Comparison of ENCODE assay signal across 8 mouse cellular contexts in genomic region chr8:123117127-123117731, GRCm38 (mm10). TPM values are rescaled to one million over a fixed set of nuclear protein-coding genes. Genes with fewer than 3 reads are reported as not detected.
A peak's percentile ranks its signal among the peaks of the same experiment; 100 is the strongest.
DNase-seq lines count a peak whose midpoint lies in the region; ATAC-seq lines count a peak whose summit lies in the region.

Cpne7 (plus strand) TSS chr8:123117374.

- H3K9me3 ChIP-seq in heart, embryonic 12.5 days (replicated peaks), result no peaks in the 10 kb centered on the region
- H3K9me3 ChIP-seq in embryonic facial prominence, embryonic 12.5 days, result no peaks in the 10 kb centered on the region

- peaks cover 49% of the 10 kb centered on the region for H3K27me3 ChIP-seq in heart, embryonic 12.5 days (replicated peaks)
- H3K27me3 ChIP-seq in embryonic facial prominence, embryonic 12.5 days, result peaks cover 46% of the 10 kb centered on the region

- no peak within 1 kb of the TSS for H3K27ac ChIP-seq in heart, embryonic 12.5 days (ENCODE audit: poor library complexity, severe bottlenecking)
- no peak within 1 kb of the TSS for H3K27ac ChIP-seq in embryonic facial prominence, embryonic 12.5 days

- peaks cover 26% of the 10 kb centered on the region for H3K4me1 ChIP-seq in heart, embryonic 12.5 days (replicated peaks)
- peaks cover 15% of the 10 kb centered on the region for H3K4me1 ChIP-seq in embryonic facial prominence, embryonic 12.5 days

- 1% methylated on average over 51 of the region's 51 CpGs for WGBS in heart, embryonic 12.5 days
- WGBS in embryonic facial prominence, embryonic 12.5 days, result 2% methylated on average over 51 of the region's 51 CpGs

- peak within 1 kb of the TSS; percentile 54 for H3K9ac ChIP-seq in heart, embryonic 12.5 days
- H3K9ac ChIP-seq in embryonic facial prominence, embryonic 12.5 days, result peak within 1 kb of the TSS; percentile 42

- H3K36me3 ChIP-seq in heart, embryonic 12.5 days, result no peaks in the 10 kb centered on the region
- no peaks in the 10 kb centered on the region for H3K36me3 ChIP-seq in embryonic facial prominence, embryonic 12.5 days

- peak; percentile 53; the same call in 1 of the 2 replicates for ATAC-seq in heart, embryonic 12.5 days (ENCODE audit: insufficient number of reproducible peaks, low FRiP score)
- no peak for ATAC-seq in embryonic facial prominence, embryonic 12.5 days (ENCODE audit: insufficient number of reproducible peaks, insufficient read depth, low FRiP score, low TSS enrichment)
- ATAC-seq in megakaryocyte-erythroid progenitor cell, adult 5-6 weeks (replicated peaks; ENCODE audit: low FRiP score, low TSS enrichment, poor library complexity, severe bottlenecking), result peak; percentile 24
- no peak for ATAC-seq in activated CD4-positive, CD25-positive, alpha-beta regulatory T cell, adult 4 months

- peak within 1 kb of the TSS; percentile 50 for H3K4me3 ChIP-seq in heart, embryonic 12.5 days
- H3K4me3 ChIP-seq in embryonic facial prominence, embryonic 12.5 days, result peak within 1 kb of the TSS; percentile 52

- DNase-seq in heart, adult 9 months (ENCODE audit: low spot score in 2 of 2), result no peak
- DNase-seq in B cell, adult 2 months, result peak; percentile 22 to 34
- peak; percentile 44 to 48 for DNase-seq in kidney, postnatal 4 days
- no peak for DNase-seq in urinary bladder, postnatal 36 days (ENCODE audit: low spot score in 2 of 2)

- H3K4me2 ChIP-seq in heart, embryonic 12.5 days, result peak within 1 kb of the TSS; percentile 82
- peak within 1 kb of the TSS; percentile 96 for H3K4me2 ChIP-seq in embryonic facial prominence, embryonic 12.5 days (replicated peaks)

RNA-seq across cellular contexts. Expression of gene Cpne7, which starts in this region (rescaled TPM):
- polyA plus RNA-seq in heart, embryonic 12.5 days (2016; fragmentation: Nextera tagmentation; extraction: Ambion mirVana), result 0.18 and 0.24 TPM in 2 replicates
- polyA plus RNA-seq in embryonic facial prominence, embryonic 12.5 days (2016; fragmentation: Nextera tagmentation; extraction: Ambion mirVana), result 0.59 and 1.4 TPM in 2 replicates
- 1.5 and 2.3 TPM in 2 replicates for total RNA-seq in megakaryocyte-erythroid progenitor cell, adult 5-6 weeks (2014; fragmentation: Nextera tagmentation)
- total RNA-seq in megakaryocyte-erythroid progenitor cell, adult 5-6 weeks (2017), result 1.0 and 1.2 TPM in 2 replicates
- 1 to 10 TPM in 1 of 2 experiments, under 1 TPM in 1; 0.65 to 2.2 TPM for polyA plus RNA-seq in activated CD4-positive, CD25-positive, alpha-beta regulatory T cell, adult 4 months (2017; shearing (Covaris generic))

Comparison
In these comparisons a context has a peak if more than half of its experiments do, and no peak if none do; other contexts are left out.
1. Peak in ATAC-seq, H3K4me3 ChIP-seq, H3K9ac ChIP-seq and H3K4me2 ChIP-seq in heart, embryonic 12.5 days; RNA of the gene not detected or under 1 TPM.
2. DNase-seq: peak in B cell, adult 2 months (2 of 2) and kidney, postnatal 4 days (2 of 2); none in heart, adult 9 months (0 of 2) and urinary bladder, postnatal 36 days (0 of 2).